Mouse (Mus musculus) splenic B cell, adult 2 months (primary cell): ENCODE data around the gene 1700007K13Rik.

Source experiments
- DNase-seq: peaks from one replicate; pipeline ENCODE4 v3.0.0-alpha.2; 2011; ENCODE audit warnings: low read depth, low spot score
- H3K27me3 ChIP-seq: 2 replicates; pipeline ENCODE4 v1.6.1; 2012; ENCODE audit warnings: mild to moderate bottlenecking, low read length, moderate library complexity, mixed read lengths; ENCODE audit not compliant: control insufficient read depth, poor library complexity, insufficient read depth, severe bottlenecking
- H3K36me3 ChIP-seq: 2 replicates; pipeline ENCODE4 v1.6.1; 2012; ENCODE audit warnings: mild to moderate bottlenecking, low read length, moderate library complexity, mixed read lengths; ENCODE audit not compliant: control insufficient read depth, poor library complexity, insufficient read depth, severe bottlenecking

Gene 1700007K13Rik

DNA sequence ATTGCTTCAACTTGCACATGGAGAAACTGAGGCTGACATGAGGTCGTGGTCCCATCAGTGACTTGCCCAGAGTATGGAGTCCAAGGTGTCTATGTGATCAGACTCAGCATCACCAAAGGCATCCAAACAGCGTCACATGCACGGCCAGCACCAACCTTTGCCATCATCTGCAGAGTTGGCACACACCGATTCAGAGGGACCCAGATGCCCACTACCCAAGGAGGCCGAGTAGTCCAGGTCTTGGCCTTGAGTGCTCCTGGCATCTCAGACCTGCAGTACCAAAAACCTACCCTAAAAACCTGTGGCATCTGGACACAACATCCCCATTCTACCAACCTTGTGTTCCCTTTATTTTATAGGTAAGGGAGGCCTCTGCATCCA is 51.4 kb downstream of the 1700007K13Rik start:
- no peak for DNase-seq
- no peaks in the 10 kb centered on the region for H3K36me3 ChIP-seq
- no peaks in the 10 kb centered on the region for H3K27me3 ChIP-seq

DNA sequence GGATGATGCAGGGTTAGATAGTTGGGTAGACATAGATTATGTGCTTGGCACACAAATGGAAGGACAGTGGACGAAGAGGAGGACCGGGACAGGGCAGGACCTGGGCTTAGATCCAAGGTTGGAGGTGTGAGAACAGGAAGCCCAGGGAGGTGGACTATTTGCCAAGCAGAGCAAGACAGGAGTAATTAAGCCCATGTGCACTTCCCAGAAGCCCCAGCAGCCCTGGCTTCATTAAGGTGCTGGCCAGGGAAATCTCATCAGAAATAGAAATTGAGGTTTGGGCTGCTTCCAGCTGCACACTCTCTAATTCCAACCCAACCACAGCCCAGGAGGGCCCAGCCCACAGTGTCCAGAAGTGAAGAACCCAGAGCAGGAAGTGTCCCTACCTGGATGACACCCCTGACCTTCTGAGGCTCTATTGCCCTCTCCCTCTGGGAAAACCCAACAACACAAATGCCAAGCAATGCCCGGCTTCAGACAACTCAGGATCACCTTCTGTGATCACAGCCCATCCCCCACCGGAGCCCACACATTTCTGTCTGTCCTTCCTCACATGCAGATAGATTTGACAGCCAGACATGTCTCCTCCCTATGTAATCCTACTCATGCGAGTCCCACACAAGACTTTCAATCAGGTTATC is 51.9 kb downstream of the 1700007K13Rik start:
- H3K36me3 ChIP-seq = no peaks in the 10 kb centered on the region
- DNase-seq = no peak

DNA sequence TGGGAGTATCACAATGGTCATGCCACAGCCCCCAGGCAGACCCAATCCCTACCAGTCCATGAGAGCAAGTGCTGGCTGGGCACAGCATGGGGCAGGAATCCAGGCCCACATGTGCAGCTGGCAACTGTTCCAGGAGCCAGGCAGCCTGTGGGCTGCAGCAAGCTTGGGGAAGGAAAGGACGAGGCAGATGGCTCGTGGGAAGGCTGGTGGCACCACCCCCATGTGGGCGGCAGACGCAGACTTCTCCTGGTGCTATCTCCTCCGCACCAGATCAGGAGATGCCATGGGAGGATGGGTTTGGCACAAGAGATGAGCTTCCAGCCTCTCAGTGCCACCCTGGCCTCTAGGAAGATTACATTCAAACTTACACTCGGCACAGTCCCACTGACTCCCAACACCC is 53.2 kb downstream of the 1700007K13Rik start:
- DNase-seq = no peak
- H3K27me3 ChIP-seq = no peaks in the 10 kb centered on the region
- H3K36me3 ChIP-seq = no peaks in the 10 kb centered on the region

More for the DNA sequence above, 51.9 kb downstream of the 1700007K13Rik start:
- H3K27me3 ChIP-seq = no peaks in the 10 kb centered on the region
